Comparison of ENCODE assay signal across 9 mouse cellular contexts in the genomic region with DNA sequence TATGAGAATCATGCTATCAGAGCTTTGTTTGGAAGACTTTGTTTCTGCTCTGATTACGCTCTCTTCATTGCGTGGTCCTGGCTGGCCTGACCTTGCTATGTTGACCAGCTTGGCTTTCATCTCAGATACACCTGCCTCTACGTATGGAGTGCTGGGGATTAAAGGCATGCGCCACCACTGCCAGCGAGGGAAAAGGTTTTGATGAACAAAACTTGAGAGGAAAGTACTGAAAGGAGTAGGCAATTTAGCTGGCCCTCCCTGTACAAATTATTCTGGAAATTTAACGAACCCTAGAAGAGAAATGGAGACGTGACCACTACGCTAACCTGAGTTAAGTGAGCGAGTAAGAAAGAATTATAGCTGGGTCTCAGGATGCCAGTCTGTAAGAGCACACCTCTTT. TPM values are rescaled to one million over a fixed set of nuclear protein-coding genes. Genes with fewer than 3 reads are reported as not detected.
A peak's percentile ranks its signal among the peaks of the same experiment; 100 is the strongest.
DNase-seq lines count a peak whose midpoint lies in the region; ATAC-seq and TF ChIP-seq lines count a peak whose summit lies in the region.
"Had no signal": no experiment of that assay in that cellular context is flagged by ENCODE, and none has a peak within 500 bp of the region (broad histone marks: within the 10 kb centered on the region; RNA-seq: fewer than 3 reads in every experiment).

No protein-coding gene starts in this region.

- TF ChIP-seq CTCF in liver, embryonic 14.5 days (IDR thresholded peaks at IDR 0.05; ENCODE audit: low read depth): no peak

- no peak for TF ChIP-seq EP300 in liver, embryonic 14.5 days (IDR thresholded peaks at IDR 0.05; ENCODE audit: low read depth)

- peaks cover 23% of the 10 kb centered on the region for H3K36me3 ChIP-seq in megakaryocyte, embryonic 14.5 days (replicated peaks; ENCODE audit: low read length)
- no peaks in the 10 kb centered on the region for H3K36me3 ChIP-seq in liver, embryonic 14.5 days (replicated peaks; ENCODE audit: control insufficient read depth, insufficient read depth, low read depth)

- H3K4me1 ChIP-seq in megakaryocyte, embryonic 14.5 days: peaks cover 52% of the 10 kb centered on the region
- H3K4me1 ChIP-seq in liver, embryonic 14.5 days (replicated peaks; ENCODE audit: control insufficient read depth in 2 of 2, insufficient read depth in 2 of 2, low read length in 1 of 2): peaks cover 6 to 11% of the 10 kb centered on the region in 2 experiments

- no peak for ATAC-seq in megakaryocyte, adult 5-6 weeks (ENCODE audit: poor library complexity, severe bottlenecking)
- no peak for ATAC-seq in liver, embryonic 14.5 days (ENCODE audit: insufficient read depth)

- WGBS in liver, embryonic 14.5 days (ENCODE audit: insufficient replicate concordance): 70% methylated on average over 9 of the region's 9 CpGs

- H3K9me3 ChIP-seq in megakaryocyte, embryonic 14.5 days: no peaks in the 10 kb centered on the region
- H3K9me3 ChIP-seq in liver, embryonic 14.5 days (ENCODE audit: control insufficient read depth, low read length): no peaks in the 10 kb centered on the region

- H3K9ac ChIP-seq in liver, embryonic 14.5 days (replicated peaks): no peak overlapping the region

- H3K4me3 ChIP-seq in megakaryocyte, embryonic 14.5 days (replicated peaks): peak overlapping the region; percentile 95
- peak overlapping the region in 1 of 2 experiments; percentile 94; a peak in 1 of 4 replicates for H3K4me3 ChIP-seq in liver, embryonic 14.5 days (ENCODE audit: insufficient read depth in 1 of 2, low read depth in 2 of 2, low read length in 2 of 2)

- H3K4me2 ChIP-seq in liver, embryonic 14.5 days (ENCODE audit: low read depth): peak overlapping the region; percentile 92

- H3K27me3 ChIP-seq in megakaryocyte, embryonic 14.5 days (replicated peaks): no peaks in the 10 kb centered on the region
- no peaks in the 10 kb centered on the region for H3K27me3 ChIP-seq in liver, embryonic 14.5 days (ENCODE audit: control insufficient read depth, insufficient read depth, low read length)

- peak; percentile 16 for DNase-seq in cerebellum, adult 11-12 months
- DNase-seq in cerebellum, postnatal 36 days: no peak
- DNase-seq in liver, embryonic 14.5 days (ENCODE audit: low read depth in 3 of 3, low spot score in 3 of 3): no peak
- no peak for DNase-seq in right cerebral cortex, adult 18-20 months
- DNase-seq in layer of hippocampus, postnatal 10 days (ENCODE audit: low spot score in 2 of 2): no peak
- no peak for DNase-seq in urinary bladder, adult 18-20 months (ENCODE audit: low spot score in 2 of 2)
- DNase-seq: thymus, postnatal 36 days had no signal

- no peak overlapping the region for H3K27ac ChIP-seq in liver, embryonic 14.5 days

RNA-seq across cellular contexts. Expression of gene Rap1b, which starts 1.0 kb away (rescaled TPM):
- 87.7 and 210 TPM in 2 replicates for polyA plus RNA-seq in megakaryocyte, embryonic 14.5 days (2012; ENCODE audit: insufficient read depth, low replicate concordance)
- total RNA-seq in megakaryocyte, adult 5-6 weeks (2015): 448 and 514 TPM in 2 replicates
- total RNA-seq in megakaryocyte, adult 5-6 weeks (2017): 174 and 218 TPM in 2 replicates
- polyA plus RNA-seq in liver, embryonic 14.5 days (2012; rRNA removed): 31.0 and 46.7 TPM in 2 replicates
- 101 and 108 TPM in 2 replicates for polyA plus RNA-seq in liver, embryonic 14.5 days (2014; fragmentation: Nextera tagmentation; extraction: Ambion mirVana)
- 10 to 100 TPM; 97.5 to 99.8 TPM for total RNA-seq in layer of hippocampus, postnatal 10 days (2021)

RNA-seq across cellular contexts. Expression of gene Nup107, which starts 54.3 kb away (rescaled TPM):
- polyA plus RNA-seq in megakaryocyte, embryonic 14.5 days (2012; ENCODE audit: insufficient read depth, low replicate concordance): 10.8 TPM in 1 of 2 replicates, not detected in the other
- total RNA-seq in megakaryocyte, adult 5-6 weeks (2015): 50.3 and 50.9 TPM in 2 replicates
- 57.7 and 68.7 TPM in 2 replicates for total RNA-seq in megakaryocyte, adult 5-6 weeks (2017)
- 14.9 and 28.8 TPM in 2 replicates for polyA plus RNA-seq in liver, embryonic 14.5 days (2012; rRNA removed)
- 45.0 and 46.8 TPM in 2 replicates for polyA plus RNA-seq in liver, embryonic 14.5 days (2014; fragmentation: Nextera tagmentation; extraction: Ambion mirVana)
- 10 to 100 TPM; 17.3 to 20.7 TPM for total RNA-seq in layer of hippocampus, postnatal 10 days (2021)
